Mouse (Mus musculus) heart, embryonic 14.5 days (tissue): Measurements from ENCODE around the gene Hmcn1. TPM values are rescaled to one million over a fixed set of nuclear protein-coding genes. Genes with fewer than 3 reads are reported as not detected.

ENCODE experiments used
- ATAC-seq: fragments of 200-750 bp; cut with Nextera tagmentation; 2 replicates; pipeline ENCODE4 v1.8.0; 2017; ENCODE audit warnings: low read depth, moderate TSS enrichment; ENCODE audit not compliant: insufficient number of reproducible peaks, insufficient read depth, low FRiP score
- H3K27ac ChIP-seq, 2 experiments: fragments of 200-500 bp in 1 of 2; fragments of 300-500 bp in 1 of 2; sonication (generic) in 1 of 2; replicated peaks in 1 of 2; 2 replicates each; pipeline ENCODE4 v1.5.1; 2012 to 2014; ENCODE audit warnings: low read depth in 2 of 2, low read length in 2 of 2, control low read depth in 1 of 2, mild to moderate bottlenecking in 1 of 2, mixed read lengths in 1 of 2; ENCODE audit not compliant: control insufficient read depth in 1 of 2, insufficient read depth in 1 of 2
- H3K27me3 ChIP-seq: fragments of 300-500 bp; sonication (generic); 2 replicates; pipeline ENCODE4 v1.6.1; 2014; ENCODE audit warnings: mild to moderate bottlenecking, low read length, control low read depth; ENCODE audit not compliant: control insufficient read depth, insufficient read depth
- H3K36me3 ChIP-seq: fragments of 300-500 bp; sonication (generic); 2 replicates; pipeline ENCODE4 v1.6.1; 2014; ENCODE audit warnings: mild to moderate bottlenecking, control low read depth, low read length, mixed read lengths; ENCODE audit not compliant: control insufficient read depth, insufficient read depth
- H3K4me1 ChIP-seq, 2 experiments: fragments of 200-500 bp in 1 of 2; fragments of 300-500 bp in 1 of 2; sonication (generic) in 1 of 2; 2 replicates each; pipeline ENCODE4 v1.6.1; 2012 to 2014; ENCODE audit warnings: low read length in 2 of 2, control low read depth in 1 of 2, mixed read lengths in 1 of 2; ENCODE audit not compliant: control insufficient read depth in 2 of 2, insufficient read depth in 2 of 2
- H3K4me2 ChIP-seq: fragments of 300-500 bp; sonication (generic); 2 replicates; pipeline ENCODE4 v1.6.1; 2014; ENCODE audit warnings: mild to moderate bottlenecking, low read length
- H3K4me3 ChIP-seq, 2 experiments: fragments of 200-500 bp in 1 of 2; fragments of 300-500 bp in 1 of 2; sonication (generic) in 1 of 2; 2 replicates each; pipeline ENCODE4 v1.5.1; 2012 to 2014; ENCODE audit warnings: low read length in 2 of 2, mild to moderate bottlenecking in 2 of 2, control low read depth in 1 of 2, low read depth in 1 of 2, moderate library complexity in 1 of 2; ENCODE audit not compliant: control insufficient read depth in 1 of 2, insufficient read depth in 1 of 2
- H3K9ac ChIP-seq: fragments of 300-500 bp; sonication (generic); 2 replicates; pipeline ENCODE4 v1.6.1; 2014; ENCODE audit warnings: mild to moderate bottlenecking, low read length
- H3K9me3 ChIP-seq: fragments of 300-500 bp; sonication (generic); 2 replicates; pipeline ENCODE4 v1.6.1; 2016; ENCODE audit warnings: low read length, control low read depth; ENCODE audit not compliant: control insufficient read depth
- WGBS: fragments of 180-500 bp; shearing (Covaris S2); extraction: QIAGEN DNeasy Blood & Tissue Kit; methylation state at CpG from one replicate; pipeline ENCODE4 v1.1.7; 2014; 5-methylcytosine and 5-hydroxymethylcytosine counted together
- polyA plus RNA-seq: library from polyadenylated mRNA; unstranded; fragments of >200 nt; fragmentation: Nextera tagmentation; extraction: Ambion mirVana; gene quantifications from 2 replicates; pipeline ENCODE4 v1.2.1, GENCODE M21; 2014

Gene Hmcn1
- polyA plus RNA-seq, 1 experiment from 2014 or later = 35.1 TPM

GRCm38 (mm10) chr1:150587410-150587809, 405.8 kb downstream of the Hmcn1 start:
- Histone ChIP-seq H3K36me3 (peaks cover 75% of the 10 kb centered on the region), H3K4me2 (no peak overlapping the region), H3K9ac (no peak overlapping the region), H3K9me3 (no peaks in the 10 kb centered on the region), H3K4me3 (no peak overlapping the region), H3K27ac (no peak overlapping the region), H3K4me1 (no peaks in the 10 kb centered on the region), H3K27me3 (no peaks in the 10 kb centered on the region)
- no peak for ATAC-seq

GRCm38 (mm10) chr1:150584477-150584876, 408.8 kb downstream of the Hmcn1 start:
- 81% methylated on average over 2 of the region's 2 CpGs for WGBS
- Histone ChIP-seq H3K9ac (no peak overlapping the region), H3K27ac (no peak overlapping the region), H3K4me3 (no peak overlapping the region), H3K4me2 (no peak overlapping the region), H3K36me3 (peaks cover 90% of the 10 kb centered on the region), H3K4me1 (peaks cover 0 to 5% of the 10 kb centered on the region in 2 experiments; a peak in 2 of 4 replicates), H3K27me3 (no peaks in the 10 kb centered on the region), H3K9me3 (no peaks in the 10 kb centered on the region)
- ATAC-seq = no peak

GRCm38 (mm10) chr1:150583734-150584133, 409.5 kb downstream of the Hmcn1 start:
- H3K27me3 ChIP-seq = no peaks in the 10 kb centered on the region
- no peak overlapping the region for H3K4me2 ChIP-seq
- no peaks in the 10 kb centered on the region for H3K9me3 ChIP-seq
- no peak overlapping the region for H3K27ac ChIP-seq
- 58% methylated on average over 8 of the region's 8 CpGs for WGBS
- H3K4me1 ChIP-seq = peaks cover 0 to 5% of the 10 kb centered on the region in 2 experiments; a peak in 2 of 4 replicates
- H3K4me3 ChIP-seq = no peak overlapping the region
- ATAC-seq = no peak
- no peak overlapping the region for H3K9ac ChIP-seq
- H3K36me3 ChIP-seq = peaks cover 87% of the 10 kb centered on the region

- Histone ChIP-seq H3K36me3 (peaks cover 72% of the 10 kb centered on the region), H3K27ac (no peak overlapping the region), H3K4me1 (peaks cover 0 to 5% of the 10 kb centered on the region in 2 experiments; a peak in 2 of 4 replicates), H3K4me3 (no peak overlapping the region), H3K27me3 (no peaks in the 10 kb centered on the region), H3K4me2 (no peak overlapping the region), H3K9ac (no peak overlapping the region), H3K9me3 (no peaks in the 10 kb centered on the region)
- no peak for ATAC-seq
- WGBS = 52% methylated on average over 7 of the region's 7 CpGs
These were observed 412.7 kb downstream of the Hmcn1 start for GRCm38 (mm10) chr1:150580561-150580960.

- no peak overlapping the region for H3K4me3 ChIP-seq
- H3K36me3 ChIP-seq = peaks cover 37% of the 10 kb centered on the region
- no peaks in the 10 kb centered on the region for H3K27me3 ChIP-seq
- WGBS = 91% methylated on average over 8 of the region's 8 CpGs
- H3K9me3 ChIP-seq = no peaks in the 10 kb centered on the region
- no peak for ATAC-seq
- H3K27ac ChIP-seq = no peak overlapping the region
- no peaks in the 10 kb centered on the region for H3K4me1 ChIP-seq
- no peak overlapping the region for H3K9ac ChIP-seq
- no peak overlapping the region for H3K4me2 ChIP-seq
These were observed 419.8 kb downstream of the Hmcn1 start for GRCm38 (mm10) chr1:150573407-150573806.

GRCm38 (mm10) chr1:150570562-150571156, 422.6 kb downstream of the Hmcn1 start:
- Histone ChIP-seq H3K36me3 (peaks cover 34% of the 10 kb centered on the region), H3K4me2 (no peak overlapping the region), H3K4me1 (no peaks in the 10 kb centered on the region), H3K4me3 (no peak overlapping the region), H3K9ac (no peak overlapping the region), H3K9me3 (no peaks in the 10 kb centered on the region), H3K27me3 (no peaks in the 10 kb centered on the region), H3K27ac (no peak overlapping the region)
- 84% methylated on average over 4 of the region's 4 CpGs for WGBS
- ATAC-seq = no peak

GRCm38 (mm10) chr1:150569820-150570543, 423.3 kb downstream of the Hmcn1 start:
- H3K9me3 ChIP-seq = no peaks in the 10 kb centered on the region
- no peak overlapping the region for H3K4me2 ChIP-seq
- H3K4me3 ChIP-seq = no peak overlapping the region
- H3K27me3 ChIP-seq = no peaks in the 10 kb centered on the region
- no peaks in the 10 kb centered on the region for H3K4me1 ChIP-seq
- H3K9ac ChIP-seq = no peak overlapping the region
- H3K27ac ChIP-seq = no peak overlapping the region
- peaks cover 39% of the 10 kb centered on the region for H3K36me3 ChIP-seq
- WGBS = 87% methylated on average over 5 of the region's 5 CpGs
- ATAC-seq = no peak
